Mouse (Mus musculus) liver, embryonic 14.5 days (tissue): Measurements from ENCODE around the gene Pdzd9.

ENCODE experiments used
- CTCF ChIP-seq: IDR thresholded peaks from 2 replicates; pipeline ENCODE4 v1.5.1; 2016; ENCODE audit warnings: antibody characterized with exemption, low read depth, control low read depth
- EP300 ChIP-seq: IDR thresholded peaks from 2 replicates; pipeline ENCODE4 v1.6.1; 2016; ENCODE audit warnings: antibody characterized with exemption, low read depth

- TF ChIP-seq EP300 (no peak), CTCF (no peak)
Observed at GRCm38 (mm10) chr7:120693831-120694375, 23.8 kb upstream of the Pdzd9 start.
